In the genomic region with DNA sequence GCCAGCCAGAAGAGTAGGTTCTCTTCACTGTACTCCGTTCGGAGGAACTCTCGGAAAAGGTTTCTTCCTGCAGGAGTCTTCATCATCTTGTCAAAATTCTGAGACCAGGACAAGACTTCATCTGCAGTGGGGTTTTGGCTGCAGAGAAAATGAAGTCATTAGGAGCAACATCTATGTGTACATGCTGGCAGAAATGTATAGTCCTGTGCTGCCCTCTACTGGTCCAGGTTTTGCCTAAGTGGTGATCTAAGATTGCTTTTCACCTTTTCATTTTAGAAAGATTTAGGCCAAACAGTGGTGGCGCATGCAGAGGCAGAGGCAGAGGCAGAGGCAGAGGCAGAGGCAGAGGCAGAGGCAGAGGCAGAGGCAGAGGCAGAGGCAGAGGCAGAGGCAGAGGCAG, we compare ENCODE assay signal across 10 mouse cellular contexts. TPM values are rescaled to one million over a fixed set of nuclear protein-coding genes. Genes with fewer than 3 reads are reported as not detected.
A peak's percentile ranks its signal among the peaks of the same experiment; 100 is the strongest.
DNase-seq lines count a peak whose midpoint lies in the region; TF ChIP-seq lines count a peak whose summit lies in the region.
"Had no signal": no experiment of that assay in that cellular context is flagged by ENCODE, and none has a peak within 500 bp of the region (broad histone marks: within the 10 kb centered on the region; RNA-seq: fewer than 3 reads in every experiment).

No protein-coding gene starts in this region.

- no peak overlapping the region for H3K27ac ChIP-seq in layer of hippocampus, adult 2 months
- H3K27ac ChIP-seq: heart, embryonic 15.5 days; neural tube, embryonic 13.5 days had no signal

- no peak overlapping the region for H3K4me3 ChIP-seq in layer of hippocampus, adult 2 months
- H3K4me3 ChIP-seq: heart, embryonic 15.5 days; neural tube, embryonic 13.5 days had no signal

- TF ChIP-seq CTCF in layer of hippocampus, adult 2 months (conservative IDR thresholded peaks at IDR 0.05) = peak; percentile 68

- peak; percentile 20 to 70 for DNase-seq in adrenal gland, adult (ENCODE audit: inconsistent age in 2 of 2, low spot score in 1 of 2)
- DNase-seq in adrenal gland, postnatal 4 days (ENCODE audit: low spot score in 2 of 2) = no peak
- DNase-seq in layer of hippocampus, adult 2 months (ENCODE audit: low spot score in 2 of 2) = no peak
- DNase-seq in layer of hippocampus, adult 8-10 months (ENCODE audit: low spot score in 2 of 2) = no peak
- DNase-seq in NIH3T3 (ENCODE audit: low read depth) = peak; percentile 92
- DNase-seq in embryo, embryonic 10 days (ENCODE audit: low spot score) = peak; percentile 68
- DNase-seq in kidney, postnatal 36 days = peak; percentile 65 to 85
- DNase-seq in retina, embryonic 14.5 days (ENCODE audit: low spot score) = peak; percentile 78

RNA-seq across cellular contexts. Expression of gene Mtrf1l, which starts 17.7 kb away (rescaled TPM):
- total RNA-seq in adrenal gland, postnatal 4 days (2021) = 10 to 100 TPM; 14.7 to 16.8 TPM
- total RNA-seq in layer of hippocampus, adult 2 months (2021) = 10 to 100 TPM; 10.6 to 12.0 TPM
- 10 to 100 TPM in 3 of 4 experiments, 1 to 10 TPM in 1; 9.4 to 14.3 (median 11.1) TPM for total RNA-seq in layer of hippocampus, adult 8-10 months (2022)

RNA-seq across cellular contexts. Expression of gene Fbxo5, which starts 36.0 kb away (rescaled TPM):
- 10 to 100 TPM; 14.5 to 18.2 TPM for total RNA-seq in adrenal gland, postnatal 4 days (2021)
- 1 to 10 TPM in 1 of 2 experiments, under 1 TPM in 1; 0.83 to 1.1 TPM for total RNA-seq in layer of hippocampus, adult 2 months (2021)
- 1 to 10 TPM; 1.0 to 2.8 (median 1.8) TPM for total RNA-seq in layer of hippocampus, adult 8-10 months (2022)

Comparison
In these comparisons a context has a peak if more than half of its experiments do, and no peak if none do; other contexts are left out.
1. DNase-seq: peak in adrenal gland, adult (2 of 2), NIH3T3 (single experiment), embryo, embryonic 10 days (single experiment), kidney, postnatal 36 days (2 of 2) and retina, embryonic 14.5 days (single experiment); none in adrenal gland, postnatal 4 days (0 of 2), layer of hippocampus, adult 2 months (0 of 2) and layer of hippocampus, adult 8-10 months (0 of 2).
2. RNA of gene Fbxo5, which starts 36.0 kb away (total RNA-seq): 14.5 to 18.2 TPM in adrenal gland, postnatal 4 days; 1.0 to 2.8 TPM in layer of hippocampus, adult 8-10 months and 0.83 to 1.1 TPM in layer of hippocampus, adult 2 months; every median in the first group is over 4 times any median in the second.